Mouse (Mus musculus): ENCODE measurements around the gene Cyp11a1.

GRCm38 (mm10) chr9:57968166-57968771 is 37.9 kb upstream of the Cyp11a1 start:
- TF ChIP-seq CTCF (IDR thresholded peaks at IDR 0.05; ENCODE audit: insufficient read depth, low read length) (no peak), POLR2A (IDR thresholded peaks at IDR 0.05; ENCODE audit: borderline replicate concordance, extremely low read depth, low read depth, low read length) (no peak)

All from lung, adult 2 months (tissue).